Mouse (Mus musculus): ENCODE results near the gene Fbll1. TPM values are rescaled to one million over a fixed set of nuclear protein-coding genes. Genes with fewer than 3 reads are reported as not detected.
"Not testable (repeated sequence)": the region's sequence is repeated elsewhere in the genome, so short reads cannot be mapped to it uniquely, and the experiment has no call there.

Fbll1 gene
- total and polyA plus RNA-seq, 2 experiments from 2014 or later = 35.0 to 64.1 TPM

DNA sequence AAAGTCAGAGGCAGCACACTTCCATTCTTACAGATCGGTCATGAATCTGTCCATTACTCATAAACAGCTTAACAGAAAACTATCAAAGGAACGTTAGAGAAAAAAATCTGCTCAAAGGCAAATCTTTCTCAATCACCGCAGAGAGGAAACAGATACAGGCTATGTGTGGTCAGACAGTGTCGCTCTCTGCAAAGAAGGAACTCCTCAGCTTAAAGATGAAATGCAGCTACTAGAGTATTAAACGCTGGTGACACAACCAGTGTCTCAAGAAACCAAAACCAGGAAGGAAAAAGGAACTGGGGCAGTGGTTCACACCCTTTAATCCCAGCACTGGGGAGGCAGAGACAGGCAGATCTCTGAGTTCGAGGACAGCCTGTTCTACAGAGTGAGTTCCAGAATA lies 29.0 kb upstream of the Fbll1 start:
- ATAC-seq (no peak), DNase-seq (ENCODE audit: low spot score) (no peak)
- no peak for TF ChIP-seq CTCF (IDR thresholded peaks at IDR 0.05; ENCODE audit: low read depth)
- Histone ChIP-seq H3K27me3 (ENCODE audit: insufficient read depth, low read length) (no peaks in the 10 kb centered on the region), H3K27ac (no peak overlapping the region), H3K36me3 (ENCODE audit: insufficient read depth, low read length) (peaks cover 58% of the 10 kb centered on the region), H3K4me2 (ENCODE audit: low read depth, low read length) (no peak overlapping the region), H3K9ac (replicated peaks; ENCODE audit: low read length) (no peak overlapping the region), H3K9me3 (ENCODE audit: low read length) (no peaks in the 10 kb centered on the region), H3K4me1 (ENCODE audit: insufficient read depth, low read length) (no peaks in the 10 kb centered on the region), H3K4me3 (ENCODE audit: low read length) (no peak overlapping the region)
- 93% methylated on average over 6 of the region's 6 CpGs for WGBS

DNA sequence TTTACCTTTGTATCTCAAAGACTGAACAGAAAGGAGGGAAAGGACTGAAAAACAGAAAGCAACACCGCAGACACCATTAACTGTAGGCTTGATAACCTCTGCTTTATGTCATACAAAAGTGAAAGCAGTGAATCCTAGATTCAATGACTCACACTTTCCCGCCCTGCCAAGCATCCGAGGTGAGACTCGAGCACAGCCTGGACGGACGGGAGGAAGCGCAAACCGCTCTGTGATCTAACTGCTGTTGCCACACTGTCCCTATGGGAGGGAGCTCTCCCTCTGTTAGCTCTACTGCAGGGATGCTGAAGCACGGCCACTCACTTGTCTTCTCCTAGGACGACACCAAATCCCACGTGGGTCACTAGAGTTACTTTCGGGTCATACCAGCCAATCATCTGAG lies 17.6 kb upstream of the Fbll1 start:
- ATAC-seq (no peak), DNase-seq (ENCODE audit: low spot score) (no peak)
- Histone ChIP-seq H3K9me3 (ENCODE audit: low read length) (no peaks in the 10 kb centered on the region), H3K27ac (no peak overlapping the region), H3K27me3 (ENCODE audit: insufficient read depth, low read length) (no peaks in the 10 kb centered on the region), H3K4me1 (ENCODE audit: insufficient read depth, low read length) (no peaks in the 10 kb centered on the region), H3K9ac (replicated peaks; ENCODE audit: low read length) (no peak overlapping the region), H3K4me2 (ENCODE audit: low read depth, low read length) (no peak overlapping the region), H3K4me3 (ENCODE audit: low read length) (no peak overlapping the region), H3K36me3 (ENCODE audit: insufficient read depth, low read length) (peaks cover 86% of the 10 kb centered on the region)
- 89% methylated on average over 12 of the region's 12 CpGs for WGBS
- no peak for TF ChIP-seq CTCF (IDR thresholded peaks at IDR 0.05; ENCODE audit: low read depth)

DNA sequence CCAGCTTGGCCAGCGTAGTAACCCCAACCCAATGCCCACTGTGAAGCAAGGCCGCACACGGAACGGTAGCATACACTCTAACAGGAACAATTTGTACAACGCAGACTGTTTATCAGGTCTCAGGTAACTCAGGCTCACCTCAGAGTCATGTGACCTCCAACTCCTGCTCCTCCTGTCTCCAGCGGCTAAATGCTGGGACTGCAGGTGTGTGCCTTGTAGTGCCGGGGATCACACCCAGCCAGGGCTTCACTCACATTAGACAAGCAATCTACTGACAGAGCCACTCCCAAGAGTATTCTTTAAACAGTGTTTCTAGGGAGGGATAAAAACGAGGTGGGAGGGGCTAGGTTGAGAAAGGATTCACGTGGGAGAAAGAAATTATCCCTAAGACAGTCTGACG lies 12.8 kb upstream of the Fbll1 start:
- DNase-seq (ENCODE audit: low spot score) (no peak), ATAC-seq (no peak)
- no peak overlapping the region for H3K4me2 ChIP-seq (ENCODE audit: low read depth, low read length)
- no peak overlapping the region for H3K27ac ChIP-seq
- H3K4me3 ChIP-seq (ENCODE audit: low read length) = no peak overlapping the region
- 85% methylated on average over 10 of the region's 10 CpGs for WGBS
- no peaks in the 10 kb centered on the region for H3K27me3 ChIP-seq (ENCODE audit: insufficient read depth, low read length)
- H3K9me3 ChIP-seq (ENCODE audit: low read length) = no peaks in the 10 kb centered on the region
- H3K9ac ChIP-seq (replicated peaks; ENCODE audit: low read length) = no peak overlapping the region
- H3K36me3 ChIP-seq (ENCODE audit: insufficient read depth, low read length) = peaks cover 73% of the 10 kb centered on the region
- H3K4me1 ChIP-seq (ENCODE audit: insufficient read depth, low read length) = no peaks in the 10 kb centered on the region
- TF ChIP-seq CTCF (IDR thresholded peaks at IDR 0.05; ENCODE audit: low read depth) = no peak

DNA sequence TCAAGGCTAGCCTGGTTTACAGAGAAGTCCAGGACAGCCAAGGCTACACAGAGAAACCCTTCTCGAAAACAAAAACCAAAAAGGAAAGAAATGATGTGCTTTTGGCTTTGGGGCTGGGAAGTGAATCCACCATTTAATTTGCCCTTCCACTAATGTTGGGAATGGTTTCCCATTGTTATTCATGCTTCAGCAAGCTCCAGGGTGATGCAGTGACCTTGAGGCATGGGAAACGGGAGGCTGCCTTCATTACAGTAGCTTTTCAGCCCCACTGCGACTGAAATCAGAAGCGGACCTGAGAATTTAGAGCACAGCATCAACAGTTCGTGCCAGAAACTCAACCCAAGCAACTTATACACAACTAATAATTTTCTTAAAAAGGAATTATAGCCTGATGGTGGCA lies 2.6 kb upstream of the Fbll1 start:
- Histone ChIP-seq H3K27me3 (ENCODE audit: insufficient read depth, low read length) (no peaks in the 10 kb centered on the region), H3K9ac (replicated peaks; ENCODE audit: low read length) (no peak overlapping the region), H3K4me2 (ENCODE audit: low read depth, low read length) (no peak overlapping the region), H3K36me3 (ENCODE audit: insufficient read depth, low read length) (no peaks in the 10 kb centered on the region), H3K4me3 (ENCODE audit: low read length) (no peak overlapping the region), H3K27ac (no peak overlapping the region), H3K9me3 (ENCODE audit: low read length) (no peaks in the 10 kb centered on the region), H3K4me1 (ENCODE audit: insufficient read depth, low read length) (peaks cover 11% of the 10 kb centered on the region)
- DNase-seq (ENCODE audit: low spot score) (no peak), ATAC-seq (no peak)
- 70% methylated on average over 5 of the region's 5 CpGs for WGBS
- TF ChIP-seq CTCF (IDR thresholded peaks at IDR 0.05; ENCODE audit: low read depth) = no peak

DNA sequence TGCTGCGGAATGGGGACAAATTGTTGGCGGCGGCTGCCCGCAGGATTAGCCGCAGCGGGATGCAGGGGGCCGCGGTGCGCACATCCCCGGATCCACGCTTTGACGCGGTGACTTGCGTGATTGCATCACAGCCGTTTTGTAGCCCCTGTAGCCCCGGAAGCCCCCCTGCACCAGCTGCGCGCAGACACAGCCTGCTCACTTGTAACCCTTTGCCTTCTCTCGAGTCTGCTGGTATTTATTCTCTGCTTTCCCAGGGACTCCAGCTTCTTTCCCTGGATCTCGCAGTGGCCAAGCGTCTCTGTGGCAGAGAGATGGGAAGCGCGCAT lies 226 bp downstream of the Fbll1 start:
- H3K27ac ChIP-seq = peak overlapping the region; percentile 92
- 1% methylated on average over 23 of the region's 23 CpGs for WGBS
- H3K27me3 ChIP-seq (ENCODE audit: insufficient read depth, low read length) = no peaks in the 10 kb centered on the region
- ATAC-seq (peak; percentile 94), DNase-seq (ENCODE audit: low spot score) (peak; percentile 92)
- H3K9me3 ChIP-seq (ENCODE audit: low read length) = no peaks in the 10 kb centered on the region
- peaks cover 13% of the 10 kb centered on the region for H3K4me1 ChIP-seq (ENCODE audit: insufficient read depth, low read length)
- H3K4me2 ChIP-seq (ENCODE audit: low read depth, low read length) = peak overlapping the region; percentile 78
- no peaks in the 10 kb centered on the region for H3K36me3 ChIP-seq (ENCODE audit: insufficient read depth, low read length)
- peak overlapping the region; percentile 71 for H3K4me3 ChIP-seq (ENCODE audit: low read length)
- TF ChIP-seq CTCF (IDR thresholded peaks at IDR 0.05; ENCODE audit: low read depth) = no peak
- peak overlapping the region; percentile 77 for H3K9ac ChIP-seq (replicated peaks; ENCODE audit: low read length)

DNA sequence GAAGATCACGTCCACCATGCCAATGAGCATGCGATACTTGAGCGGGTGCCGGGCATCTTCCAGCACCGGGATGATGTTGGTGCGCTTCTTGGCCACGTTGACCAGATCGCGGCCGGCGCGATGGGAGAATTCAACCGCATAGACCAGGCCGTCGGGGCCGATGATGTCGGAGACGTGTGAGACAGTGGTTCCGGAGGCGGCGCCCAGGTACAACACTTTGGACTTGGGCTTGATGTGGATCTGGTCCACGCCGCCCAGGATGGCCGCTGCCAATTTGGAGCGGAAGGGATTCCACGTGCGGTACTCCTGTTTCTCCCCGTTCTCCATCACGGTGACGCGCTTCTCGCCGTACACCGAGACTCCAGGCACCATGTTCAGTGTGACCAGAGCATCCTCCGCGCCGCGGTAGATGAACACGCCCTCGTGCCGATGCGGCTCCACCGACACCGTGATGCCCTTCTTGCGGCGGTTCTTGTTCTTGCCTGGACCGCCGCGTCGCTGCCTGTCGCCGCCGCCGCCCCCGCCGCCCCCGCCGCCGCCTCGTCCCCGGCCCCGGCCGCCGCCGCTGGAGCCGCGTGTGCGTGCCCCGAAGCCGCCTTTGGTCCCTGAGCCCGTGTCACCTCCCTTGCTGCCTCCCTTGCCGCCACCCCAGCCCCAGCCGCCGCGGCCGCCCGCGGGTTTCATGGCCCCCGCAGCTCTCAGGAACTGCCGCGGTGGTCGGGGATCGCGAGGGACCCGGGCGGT lies 761 bp downstream of the Fbll1 start:
- peak overlapping the region; percentile 92 for H3K27ac ChIP-seq
- peak; percentile 75 for ATAC-seq
- H3K4me3 ChIP-seq (ENCODE audit: low read length) = peak overlapping the region; percentile 71
- peak overlapping the region; percentile 77 for H3K9ac ChIP-seq (replicated peaks; ENCODE audit: low read length)
- H3K4me1 ChIP-seq (ENCODE audit: insufficient read depth, low read length) = peaks cover 13% of the 10 kb centered on the region
- peak; percentile 59 for DNase-seq (ENCODE audit: low spot score)
- peak overlapping the region; percentile 78 for H3K4me2 ChIP-seq (ENCODE audit: low read depth, low read length)
- H3K9me3 ChIP-seq (ENCODE audit: low read length) = no peaks in the 10 kb centered on the region
- no peaks in the 10 kb centered on the region for H3K36me3 ChIP-seq (ENCODE audit: insufficient read depth, low read length)
- WGBS = 2% methylated on average over 55 of the region's 86 CpGs
- no peak for TF ChIP-seq CTCF (IDR thresholded peaks at IDR 0.05; ENCODE audit: low read depth)
- H3K27me3 ChIP-seq (ENCODE audit: insufficient read depth, low read length) = no peaks in the 10 kb centered on the region

DNA sequence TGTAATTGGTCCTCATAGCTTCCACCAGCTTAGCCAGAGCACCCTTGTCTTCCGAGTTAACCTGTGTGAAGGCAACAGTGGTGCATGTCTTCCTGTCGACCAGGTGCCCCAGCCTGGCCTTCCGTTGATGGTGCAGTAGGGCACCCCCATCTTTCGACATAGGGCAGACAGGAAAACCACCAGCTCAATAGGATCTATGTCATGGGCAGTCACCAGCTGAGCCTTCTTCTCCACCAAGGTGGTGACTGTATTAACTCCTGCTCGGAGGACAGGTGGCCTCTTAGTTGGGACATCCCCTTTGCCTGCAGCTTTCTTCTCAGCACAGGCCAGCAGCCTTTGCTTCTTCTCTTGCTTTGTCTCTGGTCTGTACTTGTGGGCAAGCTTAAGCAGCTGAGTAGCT lies 5.9 kb downstream of the Fbll1 start:
- ATAC-seq; H3K27me3 ChIP-seq (ENCODE audit: insufficient read depth, low read length); H3K36me3 ChIP-seq (ENCODE audit: insufficient read depth, low read length); H3K4me3 ChIP-seq (ENCODE audit: low read length); DNase-seq (ENCODE audit: low spot score); H3K9ac ChIP-seq (replicated peaks; ENCODE audit: low read length); H3K27ac ChIP-seq; H3K9me3 ChIP-seq (ENCODE audit: low read length); H3K4me2 ChIP-seq (ENCODE audit: low read depth, low read length): not testable (repeated sequence)
- 85% methylated on average over 5 of the region's 5 CpGs for WGBS
- peaks cover 13% of the 10 kb centered on the region for H3K4me1 ChIP-seq (ENCODE audit: insufficient read depth, low read length)

Data from hindbrain, postnatal 0 days (tissue).